8 mouse cellular contexts compared by ENCODE assay signal in the genomic region with DNA sequence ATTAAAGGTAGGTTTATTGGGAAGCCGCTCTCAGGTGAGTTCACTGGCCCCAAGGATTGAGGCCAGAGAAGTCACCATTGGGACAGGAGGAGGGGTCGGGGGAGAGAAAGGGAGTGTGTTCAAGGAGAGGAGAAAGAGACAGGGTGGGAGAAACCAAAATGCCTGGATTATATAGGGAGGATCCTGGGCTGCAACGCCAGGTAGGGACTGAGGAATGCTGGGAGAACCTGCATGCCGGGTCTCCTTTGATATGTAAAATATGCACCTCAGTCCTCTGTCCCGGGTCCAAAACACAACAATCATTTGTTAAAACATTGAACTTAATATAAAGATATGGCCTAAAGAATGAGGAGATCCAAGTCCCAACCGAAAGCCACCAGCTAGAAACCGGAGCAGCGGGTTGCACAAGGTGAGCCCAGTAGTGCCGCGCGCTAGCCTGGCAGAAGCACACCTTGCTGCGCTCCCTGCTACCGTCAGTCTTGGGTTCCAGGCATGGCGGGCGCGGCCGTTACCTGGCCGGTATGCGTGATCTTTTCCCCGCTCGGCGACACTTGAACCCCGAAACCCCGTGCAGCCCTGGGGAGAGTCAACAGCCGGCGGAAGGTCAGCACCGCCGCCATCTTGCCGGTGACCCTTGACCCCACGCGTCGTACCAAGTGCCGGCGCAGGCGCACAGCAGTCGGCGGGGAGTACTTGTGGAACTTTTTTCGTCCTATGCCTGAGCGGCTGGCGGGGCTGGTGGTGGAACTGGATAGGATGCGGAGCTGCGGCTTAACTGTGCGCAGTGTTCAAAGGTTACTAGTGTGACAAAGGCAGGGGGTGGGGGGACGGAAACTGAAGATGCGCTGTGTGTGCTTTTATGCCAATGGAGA. TPM values are rescaled to one million over a fixed set of nuclear protein-coding genes. Genes with fewer than 3 reads are reported as not detected.
DNase-seq lines count a peak whose midpoint lies in the region; ATAC-seq and TF ChIP-seq lines count a peak whose summit lies in the region.

A gene (plus strand): TSS at position 687 of the 872 bp plus-strand sequence.
A gene (minus strand): TSS at position 716 of the 872 bp plus-strand sequence.

- TF ChIP-seq CTCF in gastrocnemius, adult 2 months (IDR thresholded peaks at IDR 0.05) = no peak
- TF ChIP-seq CTCF in hindbrain, postnatal 0 days (IDR thresholded peaks at IDR 0.05; ENCODE audit: low read depth) = no peak

- peak within 1 kb of the TSS; percentile 82 for H3K4me2 ChIP-seq in hindbrain, postnatal 0 days (ENCODE audit: low read depth, low read length)

- H3K9ac ChIP-seq in hindbrain, postnatal 0 days (replicated peaks; ENCODE audit: low read length) = peak within 1 kb of the TSS; percentile 67

- DNase-seq in WW6 (ENCODE audit: low read depth, low spot score) = peak; percentile 77
- peak; percentile 88 to 91 for DNase-seq in cerebellum, postnatal 4 days (ENCODE audit: low spot score in 2 of 2)
- DNase-seq in gastrocnemius, adult 2 months = peak; percentile 96
- peak; percentile 96 for DNase-seq in hindbrain, postnatal 0 days (ENCODE audit: low spot score)
- DNase-seq in left cerebral cortex, adult 8-10 months (ENCODE audit: low spot score in 2 of 2) = peak; percentile 82 to 92
- DNase-seq in right cerebral cortex, postnatal 10 days (ENCODE audit: low spot score in 2 of 2) = peak; percentile 96
- DNase-seq in urinary bladder, postnatal 25 days (ENCODE audit: low spot score) = peak; percentile 89

- peak within 1 kb of the TSS; percentile 94 for H3K4me3 ChIP-seq in gastrocnemius, adult 2 months
- H3K4me3 ChIP-seq in hindbrain, postnatal 0 days (ENCODE audit: low read length) = peak within 1 kb of the TSS; percentile 74
- peak within 1 kb of the TSS; percentile 100 for H3K4me3 ChIP-seq in megakaryocyte, embryonic 14.5 days (replicated peaks)

- whole genome bisulfite sequencing in hindbrain, postnatal 0 days = 2% methylated on average over 45 of the region's 45 CpGs

- intact Hi-C loops in gastrocnemius, adult 2 months (cut with DNase I) = loop anchor here (5.0 kb wide), 1 partner anchor 274 kb away; a partner anchor contains a TSS

- no peaks in the 10 kb centered on the region for H3K9me3 ChIP-seq in hindbrain, postnatal 0 days (ENCODE audit: low read length)
- H3K9me3 ChIP-seq in megakaryocyte, embryonic 14.5 days = no peaks in the 10 kb centered on the region

- peaks cover 16% of the 10 kb centered on the region for H3K36me3 ChIP-seq in hindbrain, postnatal 0 days (ENCODE audit: insufficient read depth, low read length)
- peaks cover 45% of the 10 kb centered on the region for H3K36me3 ChIP-seq in megakaryocyte, embryonic 14.5 days (replicated peaks; ENCODE audit: low read length)

- peaks cover 7% of the 10 kb centered on the region for H3K4me1 ChIP-seq in hindbrain, postnatal 0 days (ENCODE audit: insufficient read depth, low read length)
- H3K4me1 ChIP-seq in megakaryocyte, embryonic 14.5 days = peaks cover 59% of the 10 kb centered on the region

- ATAC-seq in hindbrain, postnatal 0 days = peak; percentile 86

- no peaks in the 10 kb centered on the region for H3K27me3 ChIP-seq in hindbrain, postnatal 0 days (ENCODE audit: insufficient read depth, low read length)
- H3K27me3 ChIP-seq in megakaryocyte, embryonic 14.5 days (replicated peaks) = no peaks in the 10 kb centered on the region

- peak within 1 kb of the TSS; percentile 97 for H3K27ac ChIP-seq in gastrocnemius, adult 2 months
- H3K27ac ChIP-seq in hindbrain, postnatal 0 days = peak within 1 kb of the TSS; percentile 78

RNA-seq across cellular contexts. Expression of the first gene that starts in this region (rescaled TPM):
- total RNA-seq in gastrocnemius, adult 2 months (2021) = 10 to 100 TPM; 36.5 to 47.4 TPM
- total RNA-seq in hindbrain, postnatal 0 days (2014; rRNA removed) = 39.9 and 41.0 TPM in 2 replicates
- polyA plus RNA-seq in hindbrain, postnatal 0 days (2015; fragmentation: Nextera tagmentation; extraction: Ambion mirVana) = 69.2 and 76.0 TPM in 2 replicates
- total RNA-seq in left cerebral cortex, adult 8-10 months (2022) = 10 to 100 TPM; 33.1 to 38.6 (median 34.6) TPM
- polyA plus RNA-seq in megakaryocyte, embryonic 14.5 days (2012; ENCODE audit: insufficient read depth, low replicate concordance) = 67.2 and 126 TPM in 2 replicates

RNA-seq across cellular contexts. Expression of the second gene that starts in this region (rescaled TPM):
- total RNA-seq in gastrocnemius, adult 2 months (2021) = 100 to 1,000 TPM; 406 to 531 TPM
- 70.5 and 91.4 TPM in 2 replicates for total RNA-seq in hindbrain, postnatal 0 days (2014; rRNA removed)
- 498 and 525 TPM in 2 replicates for polyA plus RNA-seq in hindbrain, postnatal 0 days (2015; fragmentation: Nextera tagmentation; extraction: Ambion mirVana)
- total RNA-seq in left cerebral cortex, adult 8-10 months (2022) = 100 to 1,000 TPM; 192 to 206 (median 194) TPM
- polyA plus RNA-seq in megakaryocyte, embryonic 14.5 days (2012; ENCODE audit: insufficient read depth, low replicate concordance) = 32.4 and 302 TPM in 2 replicates

Comparison
In these comparisons a context has a peak if more than half of its experiments do, and no peak if none do; other contexts are left out.
1. Peak in every context shown above with its lines: DNase-seq, ATAC-seq, H3K4me3 ChIP-seq and H3K27ac ChIP-seq.